Mouse (Mus musculus) heart, adult 2 months (tissue): ENCODE results near the gene Usp34.
"Not testable (repeated sequence)": the region's sequence is repeated elsewhere in the genome, so short reads cannot be mapped to it uniquely, and the experiment has no call there.

ENCODE experiments used
- CTCF ChIP-seq: fragments of 200-600 bp; IDR thresholded peaks from 2 replicates; pipeline ENCODE4 v1.8.1; 2022; ENCODE audit warnings: antibody characterized with exemption, mild to moderate bottlenecking, moderate library complexity
- EP300 ChIP-seq: fragments of 200-500 bp; IDR thresholded peaks from 2 replicates; pipeline ENCODE4 v1.6.1; 2011; ENCODE audit warnings: low read depth, low read length, control low read depth; ENCODE audit not compliant: insufficient read depth
- POLR2A ChIP-seq: fragments of 200-500 bp; IDR thresholded peaks from 2 replicates; pipeline ENCODE4 v1.6.1; 2011; ENCODE audit warnings: mild to moderate bottlenecking, low read depth, low read length, control low read depth; ENCODE audit not compliant: insufficient read depth

DNA sequence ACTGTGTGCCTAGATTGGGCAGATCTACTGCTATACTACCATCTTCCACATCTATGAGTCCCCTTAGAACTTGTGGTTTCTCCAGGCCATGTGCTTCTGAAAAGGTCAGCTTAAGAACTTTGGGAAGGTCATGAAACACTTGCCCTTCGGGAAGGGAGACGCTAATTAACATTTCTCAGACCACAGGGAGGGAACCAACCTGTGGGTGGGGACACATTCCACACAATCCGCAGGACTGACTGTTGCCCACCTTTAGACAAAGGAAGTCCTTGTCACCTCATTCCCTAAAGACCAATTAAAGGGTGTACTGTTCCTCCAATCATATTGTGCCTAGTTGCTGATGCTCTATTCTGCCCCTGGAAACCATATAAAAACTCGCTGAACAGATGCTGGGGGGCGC is 198.1 kb downstream of the Usp34 start:
- TF ChIP-seq CTCF, POLR2A, EP300: not testable (repeated sequence)
